Mouse (Mus musculus): ENCODE data around the gene Odc1.

GRCm38 (mm10) chr12:17495858-17496451 is 48.6 kb upstream of the Odc1 start:
- no peak for TF ChIP-seq CTCF (IDR thresholded peaks at IDR 0.05; ENCODE audit: low read depth, low read length)
- no peak for TF ChIP-seq GATA1 (IDR thresholded peaks at IDR 0.05; ENCODE audit: borderline replicate concordance, low read length)
- no peak for TF ChIP-seq POLR2AphosphoS5 (IDR thresholded peaks at IDR 0.05; ENCODE audit: insufficient replicate concordance, low read depth, low read length)
- TF ChIP-seq TAL1 (conservative IDR thresholded peaks at IDR 0.05; ENCODE audit: low read depth, low read length) = no peak
- TF ChIP-seq GATA2 (IDR thresholded peaks at IDR 0.05; ENCODE audit: borderline replicate concordance, low read depth, low read length) = no peak

Data from G1E (cell line).